ENCODE assay signal across 18 mouse cellular contexts in the genomic region with DNA sequence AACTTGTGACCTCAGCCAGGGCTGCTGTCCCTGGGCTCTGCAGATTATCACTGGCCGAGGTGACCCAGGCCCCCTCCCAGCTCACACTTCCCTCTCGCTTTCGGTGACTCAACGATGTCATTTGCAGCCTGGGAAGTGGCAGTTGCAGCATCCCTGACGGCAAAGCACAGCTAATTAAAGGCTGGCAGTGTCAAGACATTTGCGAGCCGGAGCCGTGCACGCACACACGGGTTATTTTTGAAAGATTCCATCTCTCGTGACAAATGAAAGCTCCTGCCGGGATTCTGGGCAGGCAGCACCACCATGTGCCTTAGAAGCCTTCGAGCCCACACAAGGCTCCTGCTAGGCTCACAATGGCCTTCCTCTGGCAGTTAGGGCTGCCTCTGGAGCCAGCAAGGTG.
A peak's percentile ranks its signal among the peaks of the same experiment; 100 is the strongest.
DNase-seq lines count a peak whose midpoint lies in the region; ATAC-seq lines count a peak whose summit lies in the region.
"Had no signal": no experiment of that assay in that cellular context is flagged by ENCODE, and none has a peak within 500 bp of the region (broad histone marks: within the 10 kb centered on the region; RNA-seq: fewer than 3 reads in every experiment).

No protein-coding gene starts in this region.

- peaks cover 4% of the 10 kb centered on the region; the same call in 1 of the 2 replicates for H3K27me3 ChIP-seq in forebrain, embryonic 13.5 days
- H3K27me3 ChIP-seq in forebrain, embryonic 11.5 days (ENCODE audit: control insufficient read depth, insufficient read depth, low read length) = no peaks in the 10 kb centered on the region
- peaks cover 3% of the 10 kb centered on the region; the same call in 1 of the 2 replicates for H3K27me3 ChIP-seq in hindbrain, embryonic 13.5 days
- H3K27me3 ChIP-seq in midbrain, embryonic 16.5 days (ENCODE audit: control insufficient read depth, insufficient read depth, low read depth, low read length) = no peaks in the 10 kb centered on the region
- H3K27me3 ChIP-seq: CH12.LX; stomach, embryonic 15.5 days had no signal

- H3K4me1 ChIP-seq in forebrain, embryonic 13.5 days = peaks cover 27% of the 10 kb centered on the region
- peaks cover 5% of the 10 kb centered on the region; the same call in 1 of the 2 replicates for H3K4me1 ChIP-seq in forebrain, embryonic 11.5 days (replicated peaks; ENCODE audit: control insufficient read depth, insufficient read depth, low read length)
- H3K4me1 ChIP-seq in hindbrain, embryonic 13.5 days (replicated peaks) = peaks cover 41% of the 10 kb centered on the region
- H3K4me1 ChIP-seq in midbrain, embryonic 16.5 days (ENCODE audit: control insufficient read depth, insufficient read depth, low read length) = peaks cover 15% of the 10 kb centered on the region
- H3K4me1 ChIP-seq: stomach, embryonic 15.5 days had no signal

- no peaks in the 10 kb centered on the region for H3K9me3 ChIP-seq in forebrain, embryonic 13.5 days (replicated peaks)
- H3K9me3 ChIP-seq in forebrain, embryonic 11.5 days (ENCODE audit: control insufficient read depth, low read length) = no peaks in the 10 kb centered on the region
- H3K9me3 ChIP-seq in hindbrain, embryonic 13.5 days = no peaks in the 10 kb centered on the region
- H3K9me3 ChIP-seq in midbrain, embryonic 16.5 days (replicated peaks; ENCODE audit: control insufficient read depth, low read length, poor library complexity, severe bottlenecking) = no peaks in the 10 kb centered on the region
- H3K9me3 ChIP-seq: embryonic facial prominence, embryonic 10.5 days; limb, embryonic 13.5 days; stomach, embryonic 15.5 days had no signal

- H3K4me2 ChIP-seq in forebrain, embryonic 13.5 days = peak overlapping the region; percentile 4; the same call in 1 of the 2 replicates
- no peak overlapping the region for H3K4me2 ChIP-seq in forebrain, embryonic 11.5 days (ENCODE audit: low read depth, low read length, severe bottlenecking)
- H3K4me2 ChIP-seq in hindbrain, embryonic 13.5 days = no peak overlapping the region
- peak overlapping the region; percentile 5; the same call in 1 of the 2 replicates for H3K4me2 ChIP-seq in midbrain, embryonic 16.5 days (ENCODE audit: low read length)
- H3K4me2 ChIP-seq: limb, embryonic 13.5 days; stomach, embryonic 15.5 days had no signal

- ATAC-seq in forebrain, embryonic 13.5 days = 0 out of 2 replicates have a peak, but pooled peaks have one; percentile 10
- no peak for ATAC-seq in forebrain, embryonic 11.5 days (replicated peaks; ENCODE audit: low FRiP score)
- ATAC-seq in hindbrain, embryonic 13.5 days (ENCODE audit: low FRiP score) = no peak; the same call in 1 of the 2 replicates
- peak; percentile 26; the same call in 1 of the 2 replicates for ATAC-seq in midbrain, embryonic 16.5 days
- ATAC-seq: inflammation-experienced regulatory T-cells, adult 6 months had no signal

- no peaks in the 10 kb centered on the region for H3K36me3 ChIP-seq in forebrain, embryonic 13.5 days (ENCODE audit: poor library complexity, severe bottlenecking)
- H3K36me3 ChIP-seq in forebrain, embryonic 11.5 days (ENCODE audit: control insufficient read depth, insufficient read depth, low read length) = no peaks in the 10 kb centered on the region
- H3K36me3 ChIP-seq in hindbrain, embryonic 13.5 days = no peaks in the 10 kb centered on the region
- H3K36me3 ChIP-seq in midbrain, embryonic 16.5 days (ENCODE audit: control insufficient read depth, insufficient read depth, low read length) = no peaks in the 10 kb centered on the region
- H3K36me3 ChIP-seq: embryonic facial prominence, embryonic 10.5 days; limb, embryonic 13.5 days; stomach, embryonic 15.5 days had no signal

- DNase-seq in forebrain, embryonic 11.5 days (ENCODE audit: low spot score) = no peak
- DNase-seq in brain, adult 2 months (ENCODE audit: low read depth, low spot score) = peak; percentile 68
- DNase-seq in kidney, adult 11 months = no peak
- DNase-seq in urinary bladder, adult 18-20 months (ENCODE audit: low spot score in 2 of 2) = no peak
- no peak for DNase-seq in gastrocnemius, postnatal 4 days (ENCODE audit: low spot score in 2 of 2)
- DNase-seq: adrenal gland, postnatal 36 days; cerebellum, postnatal 36 days; heart, adult 11 months; thymus, postnatal 4 days had no signal

- no peak overlapping the region for H3K9ac ChIP-seq in forebrain, embryonic 13.5 days
- H3K9ac ChIP-seq in forebrain, embryonic 11.5 days (ENCODE audit: low read length) = no peak overlapping the region
- peak overlapping the region; percentile 55; the same call in 1 of the 2 replicates for H3K9ac ChIP-seq in hindbrain, embryonic 13.5 days
- peak overlapping the region; percentile 26 for H3K9ac ChIP-seq in midbrain, embryonic 16.5 days (ENCODE audit: low read depth, low read length)
- H3K9ac ChIP-seq: limb, embryonic 13.5 days; stomach, embryonic 15.5 days had no signal

- H3K4me3 ChIP-seq in forebrain, embryonic 13.5 days = no peak overlapping the region
- no peak overlapping the region for H3K4me3 ChIP-seq in forebrain, embryonic 11.5 days (ENCODE audit: low read depth, low read length)
- H3K4me3 ChIP-seq in hindbrain, embryonic 13.5 days = no peak overlapping the region
- H3K4me3 ChIP-seq in midbrain, embryonic 16.5 days (ENCODE audit: low read depth, low read length) = no peak overlapping the region
- H3K4me3 ChIP-seq: embryonic facial prominence, embryonic 10.5 days; erythroblast, embryonic 14.5 days; limb, embryonic 13.5 days; stomach, embryonic 15.5 days had no signal

- 22% methylated on average over 13 of the region's 13 CpGs for WGBS in forebrain, embryonic 13.5 days
- WGBS in forebrain, embryonic 11.5 days = 56% methylated on average over 13 of the region's 13 CpGs
- 39% methylated on average over 13 of the region's 13 CpGs for WGBS in hindbrain, embryonic 13.5 days
- 22% methylated on average over 13 of the region's 13 CpGs for WGBS in midbrain, embryonic 16.5 days

- no peak overlapping the region; the same call in 1 of the 2 replicates for H3K27ac ChIP-seq in forebrain, embryonic 13.5 days
- H3K27ac ChIP-seq in forebrain, embryonic 11.5 days (ENCODE audit: low read depth, low read length) = no peak overlapping the region
- H3K27ac ChIP-seq in hindbrain, embryonic 13.5 days = peak overlapping the region; percentile 58
- H3K27ac ChIP-seq in midbrain, embryonic 16.5 days (ENCODE audit: low read length) = peak overlapping the region; percentile 66
- H3K27ac ChIP-seq: embryonic facial prominence, embryonic 10.5 days; limb, embryonic 13.5 days; stomach, embryonic 15.5 days had no signal

Comparison
In these comparisons a context has a peak if more than half of its experiments do, and no peak if none do; other contexts are left out.
1. ATAC-seq: peak in forebrain, embryonic 13.5 days (single experiment) and midbrain, embryonic 16.5 days (single experiment); none in forebrain, embryonic 11.5 days (single experiment) and hindbrain, embryonic 13.5 days (single experiment).
2. H3K4me2 ChIP-seq: peak in forebrain, embryonic 13.5 days (single experiment) and midbrain, embryonic 16.5 days (single experiment); none in forebrain, embryonic 11.5 days (single experiment) and hindbrain, embryonic 13.5 days (single experiment).
3. H3K27ac ChIP-seq: peak in hindbrain, embryonic 13.5 days (single experiment) and midbrain, embryonic 16.5 days (single experiment); none in forebrain, embryonic 13.5 days (single experiment) and forebrain, embryonic 11.5 days (single experiment).
4. H3K9ac ChIP-seq: peak in hindbrain, embryonic 13.5 days (single experiment) and midbrain, embryonic 16.5 days (single experiment); none in forebrain, embryonic 13.5 days (single experiment) and forebrain, embryonic 11.5 days (single experiment).